Mouse (Mus musculus) liver (tissue): ENCODE data around the gene Map3k20.
A peak's percentile ranks its signal among the peaks of the same experiment; 100 is the strongest.

ENCODE experiments used
- DNase-seq: peaks from one replicate; pipeline ENCODE4 v3.0.0-alpha.2; 2020; ENCODE audit warnings: mixed read lengths

Map3k20 gene

DNA sequence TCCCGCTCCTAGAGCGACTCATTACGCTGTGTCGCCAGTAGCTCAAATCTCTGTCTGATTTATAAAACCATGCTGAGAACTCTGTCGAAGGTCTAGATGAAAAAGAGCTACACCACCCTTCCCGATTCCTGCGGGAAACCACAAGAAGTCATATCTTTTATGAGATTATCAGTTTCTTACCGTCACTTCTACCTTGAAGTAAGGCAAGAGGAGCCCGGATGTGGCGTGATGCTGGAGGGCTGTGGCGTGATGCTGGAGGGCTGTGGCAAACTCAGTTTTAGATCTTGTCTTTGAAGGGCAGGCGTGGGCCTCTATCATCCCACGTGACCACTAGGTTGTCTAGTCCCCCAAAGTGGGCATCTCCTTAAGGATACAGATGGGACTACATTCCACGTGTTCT is 3.5 kb upstream of the Map3k20 start:
- no peak for DNase-seq

DNA sequence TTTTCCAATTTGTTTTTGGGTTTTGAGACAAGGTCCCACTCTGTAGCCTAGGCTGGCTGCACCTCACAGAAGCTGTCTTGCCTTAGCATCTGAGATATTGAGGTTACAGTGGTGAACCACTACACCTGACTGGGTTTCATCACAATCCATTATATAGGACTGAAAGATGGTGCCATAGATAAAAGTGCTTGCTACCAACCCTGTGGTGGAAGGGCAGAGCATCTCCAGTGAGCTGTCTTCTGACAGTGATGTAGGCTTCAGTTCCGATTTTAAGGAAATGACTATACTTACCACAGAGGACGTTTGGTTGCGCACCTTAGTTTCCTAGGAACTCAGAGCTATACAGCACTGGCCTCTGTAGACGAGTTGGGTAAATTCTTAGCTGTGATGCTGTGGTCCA is 2.7 kb upstream of the Map3k20 start:
- DNase-seq, result no peak

DNA sequence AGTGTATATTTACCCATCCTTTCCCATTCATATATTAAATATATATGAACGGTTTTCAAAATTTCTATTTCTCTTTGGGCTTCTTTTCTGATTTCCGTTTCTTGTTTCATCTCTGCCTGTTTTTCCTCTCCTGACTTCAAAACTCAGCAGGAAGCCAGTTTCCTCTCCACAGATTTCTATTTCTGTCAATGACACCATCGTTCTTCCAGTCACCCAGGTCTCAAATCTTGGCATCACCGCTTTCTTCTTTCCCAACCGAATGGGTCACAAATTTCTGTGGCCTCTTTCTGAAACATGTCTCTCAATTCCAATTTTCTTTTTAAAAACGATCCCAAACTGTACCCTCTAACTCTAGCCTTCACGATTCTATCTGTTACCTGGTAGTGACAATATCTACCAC is 748 bp upstream of the Map3k20 start:
- DNase-seq, result no peak

DNA sequence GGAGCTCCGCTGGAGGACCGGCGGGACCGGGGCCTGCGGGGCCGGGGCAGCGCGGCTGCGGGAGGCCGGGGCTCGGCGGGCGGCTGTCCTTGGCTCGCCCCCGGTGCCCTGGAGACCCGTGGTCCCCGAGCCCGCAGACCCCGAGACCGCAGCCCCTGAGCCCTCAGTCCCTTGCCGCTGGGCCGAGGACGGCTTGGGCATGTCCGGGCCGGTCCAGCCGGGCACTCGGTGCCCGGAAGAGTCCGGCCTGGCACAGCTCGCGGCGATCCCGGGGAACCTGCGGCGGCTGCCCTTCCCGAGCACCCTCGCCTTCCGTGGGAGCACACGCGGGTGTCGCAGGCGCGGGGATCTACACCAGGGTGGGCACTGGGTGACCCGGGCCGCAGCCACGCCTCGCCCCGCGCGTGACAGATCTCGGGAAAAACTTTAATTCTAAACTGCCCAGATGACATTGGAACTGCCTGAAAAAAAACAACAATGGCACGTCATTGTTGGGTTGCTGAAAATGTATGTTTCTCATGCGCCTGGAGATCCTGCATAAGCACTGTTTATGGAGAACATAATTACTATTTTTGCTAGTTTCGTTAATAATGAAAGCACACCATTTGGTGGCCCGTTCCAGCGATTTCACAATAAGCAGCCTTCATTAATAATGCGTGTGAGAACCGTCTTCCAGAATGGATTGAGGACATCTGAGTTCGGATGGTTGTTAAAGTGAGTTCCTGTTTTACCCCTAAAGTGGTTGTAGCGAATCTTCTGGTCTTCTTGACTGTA is 638 bp downstream of the Map3k20 start:
- peak; percentile 45 for DNase-seq

DNA sequence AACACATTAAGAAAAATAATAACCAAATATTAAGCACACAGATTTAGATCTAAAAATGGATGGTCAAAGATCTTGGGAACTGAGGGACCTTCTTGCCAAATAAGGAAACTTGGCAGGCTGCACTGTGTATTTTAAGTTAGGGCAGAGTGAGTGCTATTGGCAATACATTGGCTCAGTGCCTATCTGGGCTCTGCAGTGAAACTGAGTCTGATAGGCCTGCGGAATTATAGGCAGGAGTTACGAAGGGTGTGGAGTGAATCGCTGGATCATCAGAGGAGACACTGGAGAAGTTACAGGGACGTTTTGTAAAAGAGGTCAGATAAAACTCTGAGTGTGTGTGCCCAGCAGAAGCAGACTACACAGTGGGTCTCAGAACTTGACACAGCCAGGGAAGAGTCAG is 1.7 kb downstream of the Map3k20 start:
- peak; percentile 76 for DNase-seq

DNA sequence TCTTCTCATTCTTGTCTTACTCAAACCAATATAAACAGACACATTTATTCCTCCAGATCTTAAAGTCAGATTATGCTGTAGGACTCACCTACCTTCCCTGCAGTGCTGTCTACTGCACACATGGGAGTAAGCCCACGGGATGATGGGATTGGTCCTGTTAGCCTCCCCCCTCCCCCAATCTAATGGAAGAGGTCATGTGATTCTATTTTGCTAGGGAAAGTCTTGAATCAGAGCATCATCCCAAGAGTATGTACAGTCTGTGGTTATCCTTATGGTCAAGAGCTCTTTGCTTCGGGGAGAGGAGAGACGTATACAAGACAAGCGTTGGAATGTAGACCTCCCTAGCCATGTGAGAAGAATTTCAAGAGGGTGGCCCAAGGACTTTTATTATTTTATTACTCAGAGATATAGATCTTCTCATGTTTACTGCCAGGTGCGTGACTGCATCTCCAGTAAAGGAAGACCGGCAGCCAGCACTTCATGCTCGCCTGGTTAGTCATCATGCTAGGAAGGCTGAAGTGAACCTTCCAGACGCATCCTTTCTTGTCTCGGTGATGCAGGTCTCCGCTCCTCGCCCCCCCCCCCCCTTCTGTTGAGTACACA is 3.6 kb downstream of the Map3k20 start:
- no peak for DNase-seq

DNA sequence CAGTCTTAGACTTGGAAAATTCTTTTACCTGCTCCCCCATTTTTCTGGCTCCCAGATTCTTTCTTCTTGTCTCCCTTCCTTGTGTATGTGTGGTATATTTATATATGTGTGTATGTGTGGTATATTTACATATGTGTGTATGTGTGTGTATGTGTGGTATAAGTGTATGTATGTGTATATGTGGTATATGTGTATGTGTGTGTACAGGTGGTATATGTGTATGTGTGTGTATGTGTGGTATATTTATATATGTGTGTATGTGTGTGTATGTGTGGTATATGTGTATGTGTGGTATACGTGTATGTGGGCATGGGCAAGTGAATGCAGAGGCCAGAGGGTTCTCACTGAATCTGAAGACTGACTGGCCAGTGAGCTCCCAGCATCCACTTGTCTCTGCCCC is 5.7 kb downstream of the Map3k20 start:
- DNase-seq, result no peak

DNA sequence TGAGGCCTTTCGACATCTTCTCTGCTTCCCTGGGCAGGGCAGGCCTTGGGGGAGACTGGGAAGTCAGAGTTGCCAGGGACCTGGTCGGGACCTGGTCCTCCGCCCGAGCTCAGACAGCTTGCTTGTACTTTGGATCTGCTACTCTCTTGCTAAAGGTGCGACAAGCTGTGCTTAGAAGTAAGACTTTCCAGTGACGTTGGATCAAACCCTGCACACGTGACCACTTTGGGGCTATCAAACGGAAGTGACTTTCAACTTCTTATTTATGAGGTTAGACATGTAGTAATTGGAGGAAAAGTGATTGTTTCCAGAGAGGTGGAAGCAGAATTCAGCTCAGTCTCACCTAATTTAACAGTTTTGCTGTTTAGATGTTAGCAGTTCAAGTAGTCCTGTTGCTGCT is 7.1 kb downstream of the Map3k20 start:
- no peak for DNase-seq

DNA sequence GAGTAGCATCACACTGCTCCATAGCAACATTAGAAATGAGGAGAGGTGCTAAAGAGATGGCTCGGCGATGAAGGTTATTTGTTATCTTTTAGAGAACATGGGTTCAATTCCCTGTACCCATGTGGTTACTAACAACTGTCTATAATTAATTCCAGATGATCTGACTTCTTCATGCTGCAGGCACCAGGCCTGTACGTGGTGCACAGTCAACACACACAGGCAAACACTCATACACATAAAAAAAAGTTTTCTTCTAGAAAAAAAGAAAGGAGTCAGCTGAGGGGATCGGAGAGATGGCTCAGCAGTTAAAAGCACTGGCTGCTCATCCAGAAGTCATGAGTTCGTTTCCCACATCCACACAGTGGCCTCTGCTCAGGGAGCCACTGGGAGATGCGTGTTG is 9.6 kb downstream of the Map3k20 start:
- no peak for DNase-seq

DNA sequence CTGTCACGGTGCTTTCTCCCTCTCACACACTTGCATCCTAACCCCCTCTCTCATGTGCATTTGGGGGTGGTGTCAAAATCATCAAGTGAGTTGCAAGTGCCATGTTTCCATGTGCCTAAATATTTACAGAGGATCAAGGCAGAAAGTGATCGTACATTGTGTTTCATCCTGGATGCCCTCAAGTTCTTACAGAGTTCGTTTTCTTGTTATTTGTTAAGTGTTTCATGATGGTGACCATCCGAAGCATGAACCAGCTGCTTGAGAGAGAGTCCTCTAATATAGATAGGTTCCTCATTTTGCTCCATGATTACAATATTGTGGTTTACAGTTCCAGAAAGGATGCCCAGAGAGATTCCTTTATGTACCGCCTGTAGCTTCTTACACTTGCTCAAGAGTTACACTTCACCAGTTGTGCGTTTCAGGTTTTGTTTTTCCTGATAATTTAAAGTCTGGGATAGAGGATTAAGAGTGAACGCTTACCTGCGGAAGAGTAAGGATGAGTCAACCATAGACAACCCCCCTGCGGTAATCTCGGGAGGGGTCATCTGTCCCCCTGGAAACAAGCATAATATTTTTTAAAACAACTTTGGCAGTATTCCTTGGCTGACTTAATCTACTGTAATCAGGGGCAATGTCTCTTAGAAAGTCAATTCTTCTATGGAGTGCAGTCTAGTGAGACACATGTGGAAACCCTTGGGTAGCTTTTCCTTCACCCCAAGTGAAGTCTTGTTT is 11.7 kb downstream of the Map3k20 start:
- DNase-seq, result no peak

DNA sequence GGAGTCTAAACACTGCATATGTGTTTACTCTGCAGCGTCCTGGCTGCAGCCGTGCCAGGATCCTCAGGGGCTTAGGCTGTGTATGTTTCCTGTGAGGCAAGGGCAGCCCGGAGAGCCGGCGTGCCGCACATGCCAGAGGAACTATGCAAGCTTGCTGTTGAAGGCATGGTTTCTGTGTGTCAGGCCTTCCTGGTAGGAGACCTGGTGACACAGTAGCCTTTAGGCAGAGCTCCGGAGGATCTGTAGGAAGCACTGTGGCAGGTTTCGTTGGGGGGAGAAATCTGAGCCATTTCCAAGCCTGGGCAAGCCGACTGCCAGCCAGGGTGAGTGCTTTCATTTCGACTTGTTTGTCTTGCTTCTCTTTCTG is 12.3 kb downstream of the Map3k20 start:
- DNase-seq, result no peak

DNA sequence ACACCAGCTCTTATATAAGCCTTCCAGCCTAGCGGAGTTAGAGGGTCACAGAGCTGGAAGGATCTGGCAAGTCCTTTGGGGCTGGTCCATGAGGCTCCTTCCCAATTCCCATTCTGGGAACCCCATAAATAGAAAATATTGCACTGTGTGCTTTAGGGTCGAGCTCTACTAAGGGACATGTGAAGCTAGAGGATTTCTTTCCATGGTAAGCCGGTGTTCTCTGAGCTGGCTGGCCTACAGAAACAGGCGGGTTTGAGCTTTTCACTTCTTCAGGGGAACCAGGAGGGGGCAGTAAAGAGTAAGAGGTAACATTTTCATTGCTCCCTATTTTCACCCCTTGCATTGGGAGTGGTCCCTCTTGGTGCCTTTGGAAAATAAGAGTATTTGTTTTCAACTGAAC is 13.0 kb downstream of the Map3k20 start:
- DNase-seq, result no peak

DNA sequence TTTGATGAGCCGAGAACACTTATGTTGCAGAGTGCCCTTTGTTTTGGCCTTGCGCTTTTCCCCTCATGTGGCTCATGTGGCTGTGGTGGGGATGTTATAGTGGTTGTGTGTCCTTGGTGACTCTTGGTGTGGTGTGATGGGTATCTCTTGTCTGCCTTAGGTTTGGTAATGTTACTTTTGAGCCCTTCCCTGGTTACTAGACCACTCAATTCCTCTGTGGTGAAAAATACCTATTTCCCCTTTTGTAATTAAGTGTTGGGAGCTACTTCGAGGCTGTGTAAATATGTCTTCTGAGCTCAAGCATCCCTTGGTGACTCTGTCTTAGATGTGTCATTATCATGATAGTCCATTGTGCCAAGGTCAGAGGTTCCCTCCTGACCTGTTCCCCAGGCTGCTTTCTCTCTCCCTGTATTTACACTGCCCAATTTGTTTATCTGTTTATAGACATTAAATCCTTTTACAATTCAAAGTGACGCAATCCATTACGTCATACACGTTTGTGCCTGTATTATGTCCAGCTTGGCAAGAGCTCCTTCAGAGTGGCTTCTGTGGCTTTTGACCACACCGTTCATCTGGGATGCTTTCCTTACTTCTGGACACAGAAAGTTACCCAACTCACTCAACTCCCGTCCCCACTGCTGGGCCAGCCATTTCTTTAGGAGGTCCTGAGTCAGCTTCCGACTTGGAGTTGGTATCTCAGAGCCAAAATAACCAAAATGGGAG is 15.9 kb downstream of the Map3k20 start:
- no peak for DNase-seq

DNA sequence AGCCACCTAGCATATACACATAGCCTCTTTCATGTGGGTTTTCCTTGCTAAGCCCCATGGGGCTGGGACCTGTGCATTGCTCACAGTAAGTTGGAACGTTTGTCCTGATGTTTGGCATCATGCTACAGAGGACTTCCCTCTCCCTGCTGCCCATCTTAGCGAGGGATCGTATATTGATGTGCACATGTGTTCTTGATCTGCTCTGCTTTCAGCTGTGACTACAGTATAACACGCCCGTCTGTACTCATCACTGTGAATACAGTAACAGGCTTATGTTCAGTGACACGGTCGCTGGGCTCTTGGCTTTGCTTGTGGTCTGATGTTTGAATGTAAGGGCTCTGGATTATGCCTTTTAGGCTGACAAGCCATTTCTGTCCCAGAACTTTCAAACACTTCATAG is 20.3 kb downstream of the Map3k20 start:
- no peak for DNase-seq

DNA sequence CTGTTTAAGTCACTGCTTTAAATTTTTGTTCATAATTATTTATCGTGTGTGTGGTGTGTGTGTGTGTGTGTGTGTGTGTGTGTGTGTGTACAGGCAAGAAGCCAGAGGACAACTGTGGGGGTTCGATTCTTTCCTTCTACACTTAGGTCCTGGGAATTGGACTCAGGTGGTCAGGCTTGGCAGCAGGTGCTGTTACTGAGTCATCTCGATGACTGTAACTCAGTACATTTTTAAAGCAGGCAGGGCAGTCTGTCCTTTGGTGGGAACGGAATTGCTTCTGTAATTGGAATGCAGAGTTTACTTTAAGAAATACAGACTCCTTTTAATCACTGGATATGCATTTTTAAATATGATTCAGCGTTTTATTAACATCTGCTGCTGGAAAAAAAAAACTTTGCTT is 22.9 kb downstream of the Map3k20 start:
- no peak for DNase-seq

DNA sequence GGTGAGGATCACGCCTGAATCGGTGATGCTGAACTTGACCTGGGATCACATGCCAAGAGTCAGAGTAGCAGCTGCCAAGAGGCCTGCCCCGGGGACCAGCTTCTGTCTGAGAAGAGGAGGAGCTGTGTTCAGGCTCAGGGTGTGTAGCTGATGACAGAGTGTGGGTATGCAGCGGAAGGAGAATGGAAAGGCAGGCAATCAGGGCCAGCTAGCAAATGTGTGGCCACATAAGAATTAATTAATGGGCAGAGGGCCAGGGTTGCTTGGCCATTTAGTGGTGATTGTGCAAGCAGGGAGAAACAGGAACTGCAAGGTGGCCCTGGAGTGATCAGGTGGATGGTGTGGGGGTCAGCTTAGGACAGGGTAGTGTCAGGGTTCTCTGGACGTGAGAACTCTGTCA is 23.5 kb downstream of the Map3k20 start:
- no peak for DNase-seq

DNA sequence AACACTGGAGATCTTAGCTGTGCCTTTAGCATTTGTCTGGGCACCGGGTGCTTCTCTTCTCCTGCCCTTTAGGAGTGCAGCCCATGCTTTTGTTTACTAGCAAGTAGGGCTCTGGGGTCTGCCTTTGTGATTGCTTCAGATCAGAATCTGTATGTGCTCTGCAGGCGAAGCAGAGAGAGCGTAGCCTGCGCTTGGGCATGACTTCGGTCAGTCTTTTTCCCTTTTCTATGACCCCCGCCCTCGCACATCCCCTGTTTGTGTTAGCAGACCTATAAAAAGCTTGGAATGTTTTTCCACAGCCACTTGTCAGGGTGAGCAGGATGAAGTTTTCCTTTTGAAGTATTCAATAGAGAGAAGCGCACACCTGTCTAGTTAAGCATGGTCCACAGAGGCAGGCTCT is 26.0 kb downstream of the Map3k20 start:
- DNase-seq, result no peak

DNA sequence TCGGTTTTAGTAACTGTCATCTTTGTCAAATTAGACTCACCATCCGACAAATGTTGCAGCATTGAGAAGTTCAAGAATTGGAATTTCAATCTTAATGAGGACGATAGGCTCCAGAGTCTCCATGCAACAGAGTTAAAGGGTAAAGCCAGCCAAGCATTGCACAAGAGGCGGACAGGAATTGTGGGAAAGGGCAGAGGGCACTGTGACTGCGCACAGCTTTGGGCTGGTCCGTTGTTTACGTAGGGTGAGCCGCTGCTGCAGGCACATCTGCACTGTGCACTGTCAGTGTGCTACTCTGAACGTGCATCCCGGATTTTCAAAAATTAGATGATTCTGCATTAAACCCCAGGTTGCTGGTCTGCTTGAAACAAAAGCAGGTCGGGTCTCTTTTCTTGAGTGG is 27.9 kb downstream of the Map3k20 start:
- DNase-seq, result peak; percentile 33

DNA sequence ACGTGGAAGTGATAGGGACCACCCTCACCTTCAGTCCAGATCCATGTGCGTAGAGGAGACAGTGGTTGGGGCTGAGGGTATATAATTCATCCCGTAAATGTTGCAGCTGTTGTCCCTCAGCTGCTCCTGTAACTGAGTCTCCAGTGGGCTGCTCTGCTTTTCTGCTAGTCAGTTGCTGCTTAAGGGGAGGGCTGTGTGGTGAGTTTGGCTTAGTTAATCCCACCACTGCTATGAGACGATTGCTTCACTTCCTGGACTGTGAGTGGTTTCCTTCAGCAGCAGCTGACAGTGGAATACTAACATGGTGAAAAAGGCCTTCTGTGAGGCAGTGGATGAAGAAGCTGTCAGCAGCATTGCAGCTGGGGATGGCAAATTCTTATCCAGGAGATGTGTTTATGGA is 33.0 kb downstream of the Map3k20 start:
- no peak for DNase-seq

DNA sequence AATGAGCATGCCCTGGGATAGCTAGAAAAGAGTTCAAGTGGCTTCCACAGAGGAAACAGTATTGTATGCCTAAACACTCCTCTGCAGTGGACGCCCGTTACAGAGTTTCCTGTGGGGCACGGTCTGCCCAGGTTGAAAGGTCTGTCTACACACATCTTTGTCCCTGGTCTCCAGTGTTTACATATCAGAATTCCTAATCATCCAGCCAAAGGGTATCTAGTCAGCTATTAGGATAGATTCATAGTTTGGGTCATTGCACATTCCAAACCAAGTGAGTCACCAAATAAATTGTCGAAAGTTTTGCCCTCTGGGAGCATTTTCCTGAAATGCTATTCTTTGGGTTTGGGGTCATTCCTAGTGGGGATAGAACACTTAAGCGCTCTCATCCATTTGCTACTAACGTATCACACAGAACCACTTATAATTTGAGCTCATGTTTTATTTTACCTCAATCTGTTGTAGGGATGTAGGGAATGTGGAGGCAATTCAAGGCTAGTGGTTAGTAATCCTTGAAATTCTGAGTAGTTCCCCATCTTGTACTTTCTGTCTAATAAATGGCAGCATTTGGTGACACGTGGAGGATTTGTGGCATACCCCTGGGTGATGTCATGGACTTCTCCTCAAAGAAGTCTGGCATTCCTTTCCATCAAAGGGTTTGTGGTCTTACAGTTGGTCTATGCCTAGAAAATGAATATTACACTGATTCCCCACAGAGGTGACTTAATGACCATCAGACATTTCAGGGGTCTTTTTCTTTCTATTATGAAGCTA is 33.8 kb downstream of the Map3k20 start:
- DNase-seq, result no peak

DNA sequence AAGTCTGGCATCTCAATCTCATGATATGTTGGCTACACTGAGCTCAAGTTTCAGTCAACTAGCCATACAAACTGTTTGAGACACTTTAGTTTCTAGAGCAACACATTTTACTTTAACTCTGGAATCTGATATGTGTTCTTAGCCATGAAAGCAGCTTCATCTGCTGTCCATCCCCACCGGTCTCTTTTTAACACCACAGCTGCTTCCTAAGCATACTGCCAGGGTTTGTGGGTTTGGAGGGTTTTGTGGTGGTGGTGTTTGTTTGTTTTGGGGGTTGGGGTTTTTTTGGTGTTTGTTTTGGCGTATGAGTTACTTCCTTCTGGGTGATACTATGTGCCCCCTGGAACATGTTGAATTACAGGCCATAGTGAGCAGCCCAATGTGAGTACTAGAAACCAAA is 35.2 kb downstream of the Map3k20 start:
- no peak for DNase-seq

DNA sequence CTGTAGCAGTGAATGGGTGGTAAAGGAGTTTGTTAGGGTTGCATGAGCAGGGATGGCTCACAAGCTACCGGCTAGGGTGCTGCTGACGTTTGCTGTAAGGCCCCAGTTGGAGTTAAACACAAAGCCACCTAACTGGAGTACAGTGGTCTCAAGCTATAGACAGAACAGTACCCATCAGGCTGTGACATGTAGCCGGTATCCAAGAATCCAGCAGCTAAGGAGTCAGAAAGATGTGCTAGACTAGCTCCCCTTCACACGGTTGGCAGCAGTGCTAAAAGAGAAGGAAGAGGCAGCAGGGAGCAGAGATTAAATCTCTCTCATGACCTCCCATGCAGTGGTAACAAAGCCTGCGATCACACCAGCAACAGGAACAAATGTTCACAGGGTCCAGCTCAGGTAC is 36.2 kb downstream of the Map3k20 start:
- DNase-seq, result no peak
